Mouse (Mus musculus) thymus, postnatal 25 days (tissue): ENCODE results near the gene Chd3.
A peak's percentile ranks its signal among the peaks of the same experiment; 100 is the strongest.

Experiments
- DNase-seq: peaks from one replicate; pipeline ENCODE4 v3.0.0; 2022

Chd3 gene

GRCm38 (mm10) chr11:69362479-69362878, 6.7 kb downstream of the Chd3 start:
- no peak for DNase-seq

GRCm38 (mm10) chr11:69362021-69362420, 7.2 kb downstream of the Chd3 start:
- DNase-seq, result no peak

- no peak for DNase-seq
Observed at GRCm38 (mm10) chr11:69357690-69358089, 11.5 kb downstream of the Chd3 start.

GRCm38 (mm10) chr11:69356544-69356943, 12.7 kb downstream of the Chd3 start:
- DNase-seq, result no peak

GRCm38 (mm10) chr11:69346441-69346840, 22.8 kb downstream of the Chd3 start:
- DNase-seq, result no peak

GRCm38 (mm10) chr11:69340161-69341131, 28.8 kb downstream of the Chd3 start, which contains the start of gene Rnf227:
Gene Rnf227 (plus strand): TSS chr11:69340461.
- peak; percentile 79 for DNase-seq

GRCm38 (mm10) chr11:69334796-69335195, 34.4 kb downstream of the Chd3 start:
- DNase-seq, result no peak

- peak; percentile 13 for DNase-seq
Observed at GRCm38 (mm10) chr11:69333922-69334321, 35.3 kb downstream of the Chd3 start.

GRCm38 (mm10) chr11:69332713-69333253, 36.4 kb downstream of the Chd3 start:
- no peak for DNase-seq

- peak; percentile 80 for DNase-seq
Observed at GRCm38 (mm10) chr11:69331929-69332405, 37.2 kb downstream of the Chd3 start.

- DNase-seq, result no peak
Observed at GRCm38 (mm10) chr11:69331152-69331551, 38.1 kb downstream of the Chd3 start.

GRCm38 (mm10) chr11:69328517-69328916, 40.7 kb downstream of the Chd3 start:
- DNase-seq, result no peak

- DNase-seq, result no peak
Observed at GRCm38 (mm10) chr11:69327648-69328047, 41.6 kb downstream of the Chd3 start.

GRCm38 (mm10) chr11:69327157-69327442, 42.1 kb downstream of the Chd3 start:
- no peak for DNase-seq

GRCm38 (mm10) chr11:69326408-69327156, 42.6 kb downstream of the Chd3 start:
- peak; percentile 52 for DNase-seq

GRCm38 (mm10) chr11:69325628-69326407, 43.4 kb downstream of the Chd3 start, which contains the start of gene Kcnab3:
Gene Kcnab3 (plus strand): TSS chr11:69326258.
- DNase-seq, result peak; percentile 87

- no peak for DNase-seq
Observed at GRCm38 (mm10) chr11:69324749-69325148, 44.5 kb downstream of the Chd3 start.

- peak; percentile 99 for DNase-seq
Observed at GRCm38 (mm10) chr11:69323667-69324111, 45.5 kb downstream of the Chd3 start, which contains the start of the genes Cntrob and Trappc1. Gene Cntrob (minus strand): TSS chr11:69323775. Gene Trappc1 (plus strand): TSS chr11:69323980.

- DNase-seq, result peak; percentile 36
Observed at GRCm38 (mm10) chr11:69322693-69323471, 46.3 kb downstream of the Chd3 start.

- no peak for DNase-seq
Observed at GRCm38 (mm10) chr11:69322010-69322409, 47.2 kb downstream of the Chd3 start.

- no peak for DNase-seq
Observed at GRCm38 (mm10) chr11:69321580-69321979, 47.6 kb downstream of the Chd3 start.
